ENCODE assay signal across 20 mouse cellular contexts in the genomic region with DNA sequence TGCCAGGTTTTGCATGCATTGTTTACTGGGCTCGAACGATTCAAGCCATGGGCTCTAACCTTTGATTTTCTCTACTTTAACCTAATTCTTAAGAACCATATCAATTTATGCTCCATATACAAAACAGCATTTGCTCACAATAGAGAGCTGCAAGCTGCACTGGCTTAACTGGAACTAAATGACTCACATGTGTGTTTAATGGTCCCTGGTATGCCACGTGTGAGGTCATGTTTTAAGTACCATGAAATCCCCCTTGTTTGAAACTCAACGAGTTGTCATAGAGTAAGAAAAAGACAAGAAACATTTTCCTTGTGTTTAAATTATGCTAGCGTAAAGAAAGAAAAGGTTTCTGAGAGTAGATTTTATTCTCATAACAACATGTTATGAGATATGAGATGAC.
"Had no signal": no experiment of that assay in that cellular context is flagged by ENCODE, and none has a peak within 500 bp of the region (broad histone marks: within the 10 kb centered on the region; RNA-seq: fewer than 3 reads in every experiment).

No protein-coding gene starts in this region.

- H3K4me1 ChIP-seq: lung, embryonic 15.5 days; megakaryocyte, embryonic 14.5 days; midbrain, embryonic 13.5 days; midbrain, embryonic 15.5 days; neural tube, embryonic 12.5 days had no signal

- H3K9me3 ChIP-seq: lung, embryonic 15.5 days; megakaryocyte, embryonic 14.5 days; midbrain, embryonic 13.5 days; midbrain, embryonic 15.5 days; neural tube, embryonic 12.5 days had no signal

- H3K27ac ChIP-seq: lung, embryonic 15.5 days; macrophage; midbrain, embryonic 13.5 days; midbrain, embryonic 15.5 days; neural tube, embryonic 12.5 days had no signal

- H3K9ac ChIP-seq: liver, postnatal 0 days; lung, embryonic 15.5 days; midbrain, embryonic 13.5 days; midbrain, embryonic 15.5 days; neural tube, embryonic 12.5 days had no signal

- H3K4me3 ChIP-seq: lung, embryonic 15.5 days; megakaryocyte, embryonic 14.5 days; midbrain, embryonic 13.5 days; midbrain, embryonic 15.5 days; neural tube, embryonic 12.5 days had no signal

- ATAC-seq: liver, postnatal 0 days; lung, postnatal 0 days; midbrain, embryonic 13.5 days; midbrain, embryonic 15.5 days had no signal

- H3K4me2 ChIP-seq: lung, embryonic 15.5 days; midbrain, embryonic 11.5 days; midbrain, embryonic 13.5 days; midbrain, embryonic 15.5 days; neural tube, embryonic 12.5 days had no signal

- H3K36me3 ChIP-seq: lung, embryonic 15.5 days; midbrain, embryonic 13.5 days; midbrain, embryonic 15.5 days; neural tube, embryonic 12.5 days had no signal

- H3K27me3 ChIP-seq: lung, embryonic 15.5 days; megakaryocyte, embryonic 14.5 days; midbrain, embryonic 13.5 days; midbrain, embryonic 15.5 days; neural tube, embryonic 12.5 days had no signal

- DNase-seq: liver, postnatal 0 days; lung, adult 2 months; lung, postnatal 14 days; lung, postnatal 36 days; retina, postnatal 1 day; right cerebral cortex, adult 18-20 months; right cerebral cortex, postnatal 25 days; right cerebral cortex, postnatal 4 days; spleen, adult 18-20 months; thymus, adult 18-20 months; thymus, postnatal 14 days; thymus, postnatal 36 days had no signal
